Mouse (Mus musculus) heart, embryonic 14.5 days (tissue): ENCODE data around the gene Klhl32. TPM values are rescaled to one million over a fixed set of nuclear protein-coding genes. Genes with fewer than 3 reads are reported as not detected.

Source experiments
- ATAC-seq: fragments of 200-750 bp; cut with Nextera tagmentation; 2 replicates; pipeline ENCODE4 v1.8.0; 2017; ENCODE audit warnings: low read depth, moderate TSS enrichment; ENCODE audit not compliant: insufficient number of reproducible peaks, insufficient read depth, low FRiP score
- H3K27ac ChIP-seq, 2 experiments: fragments of 200-500 bp in 1 of 2; fragments of 300-500 bp in 1 of 2; sonication (generic) in 1 of 2; replicated peaks in 1 of 2; 2 replicates each; pipeline ENCODE4 v1.5.1; 2012 to 2014; ENCODE audit warnings: low read depth in 2 of 2, low read length in 2 of 2, control low read depth in 1 of 2, mild to moderate bottlenecking in 1 of 2, mixed read lengths in 1 of 2; ENCODE audit not compliant: control insufficient read depth in 1 of 2, insufficient read depth in 1 of 2
- H3K27me3 ChIP-seq: fragments of 300-500 bp; sonication (generic); 2 replicates; pipeline ENCODE4 v1.6.1; 2014; ENCODE audit warnings: mild to moderate bottlenecking, low read length, control low read depth; ENCODE audit not compliant: control insufficient read depth, insufficient read depth
- H3K36me3 ChIP-seq: fragments of 300-500 bp; sonication (generic); 2 replicates; pipeline ENCODE4 v1.6.1; 2014; ENCODE audit warnings: mild to moderate bottlenecking, control low read depth, low read length, mixed read lengths; ENCODE audit not compliant: control insufficient read depth, insufficient read depth
- H3K4me1 ChIP-seq, 2 experiments: fragments of 200-500 bp in 1 of 2; fragments of 300-500 bp in 1 of 2; sonication (generic) in 1 of 2; 2 replicates each; pipeline ENCODE4 v1.6.1; 2012 to 2014; ENCODE audit warnings: low read length in 2 of 2, control low read depth in 1 of 2, mixed read lengths in 1 of 2; ENCODE audit not compliant: control insufficient read depth in 2 of 2, insufficient read depth in 2 of 2
- H3K4me2 ChIP-seq: fragments of 300-500 bp; sonication (generic); 2 replicates; pipeline ENCODE4 v1.6.1; 2014; ENCODE audit warnings: mild to moderate bottlenecking, low read length
- H3K4me3 ChIP-seq, 2 experiments: fragments of 200-500 bp in 1 of 2; fragments of 300-500 bp in 1 of 2; sonication (generic) in 1 of 2; 2 replicates each; pipeline ENCODE4 v1.5.1; 2012 to 2014; ENCODE audit warnings: low read length in 2 of 2, mild to moderate bottlenecking in 2 of 2, control low read depth in 1 of 2, low read depth in 1 of 2, moderate library complexity in 1 of 2; ENCODE audit not compliant: control insufficient read depth in 1 of 2, insufficient read depth in 1 of 2
- H3K9ac ChIP-seq: fragments of 300-500 bp; sonication (generic); 2 replicates; pipeline ENCODE4 v1.6.1; 2014; ENCODE audit warnings: mild to moderate bottlenecking, low read length
- H3K9me3 ChIP-seq: fragments of 300-500 bp; sonication (generic); 2 replicates; pipeline ENCODE4 v1.6.1; 2016; ENCODE audit warnings: low read length, control low read depth; ENCODE audit not compliant: control insufficient read depth
- WGBS: fragments of 180-500 bp; shearing (Covaris S2); extraction: QIAGEN DNeasy Blood & Tissue Kit; methylation state at CpG from one replicate; pipeline ENCODE4 v1.1.7; 2014; 5-methylcytosine and 5-hydroxymethylcytosine counted together
- polyA plus RNA-seq: library from polyadenylated mRNA; unstranded; fragments of >200 nt; fragmentation: Nextera tagmentation; extraction: Ambion mirVana; gene quantifications from 2 replicates; pipeline ENCODE4 v1.2.1, GENCODE M21; 2014

Klhl32 gene
- polyA plus RNA-seq, 1 experiment from 2014 or later = 4.6 TPM

DNA sequence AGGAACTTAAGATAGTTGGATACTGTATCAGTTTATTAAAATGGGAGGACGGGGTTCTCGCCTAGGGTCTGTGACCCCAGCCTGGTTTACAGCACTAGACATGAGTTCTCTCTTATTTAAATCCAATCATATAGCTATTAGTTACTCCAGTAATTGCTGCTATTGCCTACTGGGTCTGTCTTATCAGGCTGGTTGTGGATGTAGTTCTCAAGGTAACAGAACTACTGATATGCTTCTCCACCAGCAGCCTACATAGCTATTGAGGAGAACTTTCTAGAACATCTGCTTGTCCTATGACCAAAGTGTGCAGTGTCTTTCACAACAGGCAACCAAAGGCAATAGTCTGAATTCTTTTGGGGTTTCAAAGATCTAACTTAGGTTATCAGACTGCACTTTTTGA lies 241.4 kb downstream of the Klhl32 start:
- WGBS = 91% methylated on average over 2 of the region's 2 CpGs
- Histone ChIP-seq H3K36me3 (0 out of 2 replicates have a peak, but pooled peaks cover 3% of the 10 kb centered on the region), H3K4me2 (no peak overlapping the region), H3K4me3 (no peak overlapping the region), H3K9me3 (no peaks in the 10 kb centered on the region), H3K27ac (no peak overlapping the region), H3K4me1 (no peaks in the 10 kb centered on the region), H3K9ac (no peak overlapping the region), H3K27me3 (no peaks in the 10 kb centered on the region)
- no peak for ATAC-seq

DNA sequence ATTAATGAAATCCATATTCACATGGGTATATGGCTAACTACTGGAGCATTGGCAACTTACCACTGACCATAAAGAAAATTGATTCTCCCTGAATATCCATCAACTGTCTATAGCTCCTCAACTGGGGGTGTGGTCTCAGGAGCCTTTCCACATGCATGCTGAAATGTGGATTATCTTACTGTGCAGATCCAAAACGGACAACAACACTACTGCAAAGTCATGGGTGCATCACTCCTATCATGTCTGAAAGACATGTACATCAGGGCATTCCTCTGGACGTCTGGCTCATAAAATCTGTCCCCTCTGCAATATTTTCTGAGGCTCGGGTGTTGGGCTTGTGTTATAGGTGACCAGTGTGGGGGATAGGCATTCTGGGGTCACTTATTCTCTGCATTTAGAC lies 241.8 kb downstream of the Klhl32 start:
- no peaks in the 10 kb centered on the region for H3K9me3 ChIP-seq
- 0 out of 2 replicates have a peak, but pooled peaks cover 3% of the 10 kb centered on the region for H3K36me3 ChIP-seq
- no peak overlapping the region for H3K4me3 ChIP-seq
- no peak overlapping the region for H3K4me2 ChIP-seq
- H3K9ac ChIP-seq = no peak overlapping the region
- no peaks in the 10 kb centered on the region for H3K27me3 ChIP-seq
- WGBS = 79% methylated on average over 3 of the region's 3 CpGs
- H3K27ac ChIP-seq = no peak overlapping the region
- no peak for ATAC-seq
- H3K4me1 ChIP-seq = no peaks in the 10 kb centered on the region

DNA sequence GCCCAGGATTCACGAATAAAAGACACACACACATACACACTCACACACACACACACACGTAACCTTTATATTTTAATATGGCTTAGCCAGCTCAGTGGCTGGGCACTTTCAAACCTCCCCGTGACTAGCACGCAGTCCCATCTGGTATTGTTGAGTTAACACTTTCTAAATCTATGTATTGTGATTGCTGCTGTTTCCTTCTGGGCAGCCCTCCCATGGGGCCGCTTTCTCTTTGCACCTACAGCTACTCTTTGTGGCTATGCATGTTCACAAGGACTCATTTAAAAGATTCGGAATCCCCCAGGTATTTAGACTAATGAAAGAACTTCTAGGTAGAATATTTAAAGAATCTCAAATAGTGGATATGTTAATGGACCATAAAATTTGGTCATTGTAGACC lies 249.2 kb downstream of the Klhl32 start:
- H3K4me2 ChIP-seq = no peak overlapping the region
- H3K36me3 ChIP-seq = peaks cover 47% of the 10 kb centered on the region
- ATAC-seq = no peak
- H3K27ac ChIP-seq = no peak overlapping the region
- no peak overlapping the region for H3K9ac ChIP-seq
- no peak overlapping the region for H3K4me3 ChIP-seq
- WGBS = 91% methylated on average over 6 of the region's 6 CpGs
- H3K9me3 ChIP-seq = no peaks in the 10 kb centered on the region
- H3K4me1 ChIP-seq = peaks cover 0 to 5% of the 10 kb centered on the region in 2 experiments; a peak in 2 of 4 replicates
- H3K27me3 ChIP-seq = no peaks in the 10 kb centered on the region

DNA sequence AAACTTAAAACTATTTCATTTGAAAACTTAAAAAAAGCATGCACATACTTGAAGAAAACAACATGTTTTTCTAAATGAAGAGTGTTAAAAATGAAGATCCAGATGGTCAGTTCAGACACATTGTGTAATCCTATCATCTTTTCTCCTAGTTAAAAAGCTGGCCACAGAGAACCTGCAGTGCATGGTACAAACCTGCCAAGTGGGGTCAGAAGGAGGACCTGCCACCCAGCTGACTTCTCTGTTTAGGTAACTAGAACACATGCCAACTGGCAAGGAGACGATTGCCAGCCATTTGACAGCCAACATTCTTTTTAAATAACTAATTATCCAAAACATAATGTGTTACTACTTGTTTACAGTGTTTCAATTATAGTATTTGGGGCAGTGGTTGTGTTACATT lies 252.3 kb downstream of the Klhl32 start:
- no peak overlapping the region for H3K4me3 ChIP-seq
- no peak overlapping the region for H3K9ac ChIP-seq
- no peak overlapping the region for H3K4me2 ChIP-seq
- no peak for ATAC-seq
- peaks cover 0 to 9% of the 10 kb centered on the region in 2 experiments; a peak in 2 of 4 replicates for H3K4me1 ChIP-seq
- no peak overlapping the region for H3K27ac ChIP-seq
- peaks cover 42% of the 10 kb centered on the region for H3K36me3 ChIP-seq
- WGBS = 83% methylated on average over 1 of the region's 1 CpGs
- no peaks in the 10 kb centered on the region for H3K9me3 ChIP-seq
- H3K27me3 ChIP-seq = no peaks in the 10 kb centered on the region

DNA sequence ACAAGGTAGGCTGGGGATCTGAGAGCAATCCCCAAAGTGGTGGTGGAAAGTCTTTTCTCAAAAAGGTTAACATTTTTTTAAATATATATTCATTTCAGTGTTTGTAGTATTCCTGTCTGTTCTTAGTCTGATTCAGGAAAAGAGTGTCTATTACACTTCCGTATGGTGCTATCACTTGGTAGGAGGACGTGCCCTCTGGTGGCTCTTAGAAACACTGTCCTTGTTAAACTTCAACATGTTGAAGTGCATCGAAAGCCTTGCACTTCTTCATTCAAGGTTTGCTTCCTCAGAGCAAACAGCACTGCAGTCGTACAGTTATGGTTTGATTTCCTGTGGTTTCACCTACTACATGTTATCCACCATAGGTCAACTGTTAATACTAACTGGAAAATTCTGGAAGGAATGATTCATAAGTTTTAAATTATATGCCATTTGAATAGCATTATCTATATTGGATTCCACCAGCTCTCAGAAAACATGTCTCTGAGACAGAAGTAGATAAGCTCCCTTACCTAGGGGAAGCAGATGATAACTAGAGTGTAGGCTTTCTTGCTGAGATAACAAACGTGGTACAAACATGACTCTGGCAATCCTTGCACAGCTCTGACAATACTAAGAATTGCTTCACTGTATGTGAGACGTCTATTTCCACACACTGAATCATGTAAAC lies 253.8 kb downstream of the Klhl32 start:
- Histone ChIP-seq H3K9ac (no peak overlapping the region), H3K4me2 (no peak overlapping the region), H3K4me1 (peaks cover 0 to 9% of the 10 kb centered on the region in 2 experiments; a peak in 2 of 4 replicates), H3K9me3 (no peaks in the 10 kb centered on the region), H3K27ac (no peak overlapping the region), H3K27me3 (no peaks in the 10 kb centered on the region), H3K36me3 (peaks cover 36% of the 10 kb centered on the region; the same call in 1 of the 2 replicates), H3K4me3 (no peak overlapping the region)
- 38% methylated on average over 6 of the region's 6 CpGs for WGBS
- no peak for ATAC-seq

DNA sequence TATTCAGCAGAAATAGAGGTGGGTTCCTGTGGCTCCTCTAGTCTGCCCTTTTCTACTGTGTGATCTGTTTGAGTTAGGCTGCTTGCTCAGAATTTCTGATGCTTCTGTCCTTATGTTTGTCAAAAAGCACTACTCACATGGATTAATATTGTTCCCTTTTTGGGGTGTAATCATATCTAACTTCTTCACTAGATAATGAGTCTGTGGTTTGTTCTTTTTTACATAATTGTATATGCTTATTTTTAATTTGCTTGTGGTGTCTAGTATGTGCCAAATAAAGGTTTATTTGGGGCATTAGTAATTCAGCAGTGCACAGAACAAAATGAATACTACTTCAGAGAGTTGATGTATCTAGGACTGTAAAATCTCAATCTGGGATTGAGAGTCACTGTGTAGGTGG lies 256.1 kb downstream of the Klhl32 start:
- Histone ChIP-seq H3K36me3 (peaks cover 24% of the 10 kb centered on the region), H3K9ac (no peak overlapping the region), H3K27ac (no peak overlapping the region), H3K4me3 (no peak overlapping the region), H3K9me3 (no peaks in the 10 kb centered on the region), H3K4me2 (no peak overlapping the region), H3K4me1 (peaks cover 0 to 9% of the 10 kb centered on the region in 2 experiments; a peak in 2 of 4 replicates), H3K27me3 (no peaks in the 10 kb centered on the region)
- ATAC-seq = no peak

DNA sequence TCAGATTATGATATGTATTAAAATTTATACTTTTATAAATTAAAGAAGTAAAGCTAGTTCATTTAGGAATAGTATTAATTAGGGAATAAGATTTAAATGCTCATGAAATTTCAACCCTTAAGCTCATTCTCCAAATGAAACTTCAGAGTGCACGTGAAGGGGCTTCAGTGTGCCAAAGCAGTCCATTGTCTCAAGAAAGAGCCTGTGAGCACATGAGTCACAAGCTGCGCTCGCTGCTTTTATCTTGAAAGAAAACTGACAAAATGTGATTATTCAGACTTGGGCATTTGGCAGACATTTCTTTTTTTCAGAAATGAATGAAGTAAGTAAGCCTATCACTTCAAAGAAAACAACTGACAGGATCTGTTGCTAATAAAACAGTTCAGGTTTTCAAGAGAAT lies 266.9 kb downstream of the Klhl32 start:
- 73% methylated on average over 3 of the region's 3 CpGs for WGBS
- no peak for ATAC-seq
- H3K27ac ChIP-seq = no peak overlapping the region
- H3K36me3 ChIP-seq = peaks cover 26% of the 10 kb centered on the region
- no peak overlapping the region for H3K4me3 ChIP-seq
- no peak overlapping the region for H3K4me2 ChIP-seq
- no peaks in the 10 kb centered on the region for H3K4me1 ChIP-seq
- H3K9ac ChIP-seq = no peak overlapping the region
- no peaks in the 10 kb centered on the region for H3K9me3 ChIP-seq
- no peaks in the 10 kb centered on the region for H3K27me3 ChIP-seq

DNA sequence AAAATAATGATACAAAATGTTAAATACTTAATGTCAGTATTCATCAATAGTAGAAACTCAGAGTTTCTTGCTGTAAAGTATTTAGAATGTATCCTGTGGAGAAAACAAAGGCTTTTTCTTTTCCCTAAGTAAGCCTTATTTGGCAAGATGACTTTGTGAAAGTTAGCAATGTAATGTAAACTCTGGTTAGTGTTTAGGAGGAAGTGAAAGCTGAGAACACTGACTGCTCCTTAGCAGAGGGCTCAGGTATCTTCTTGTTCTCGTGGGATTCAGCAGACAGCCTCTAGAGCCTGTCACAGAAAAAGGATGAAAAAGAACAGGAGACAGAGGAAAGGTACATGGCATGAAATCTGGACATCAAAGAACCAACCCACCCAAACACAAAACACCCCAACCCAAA lies 268.6 kb downstream of the Klhl32 start:
- no peaks in the 10 kb centered on the region for H3K9me3 ChIP-seq
- no peak overlapping the region for H3K27ac ChIP-seq
- H3K4me1 ChIP-seq = no peaks in the 10 kb centered on the region
- H3K4me3 ChIP-seq = no peak overlapping the region
- WGBS = 31% methylated on average over 1 of the region's 1 CpGs
- no peak overlapping the region for H3K9ac ChIP-seq
- no peak overlapping the region for H3K4me2 ChIP-seq
- no peak for ATAC-seq
- peaks cover 16% of the 10 kb centered on the region; the same call in 1 of the 2 replicates for H3K36me3 ChIP-seq
- no peaks in the 10 kb centered on the region for H3K27me3 ChIP-seq
